Mouse (Mus musculus): ENCODE results near the gene Shisa9. TPM values are rescaled to one million over a fixed set of nuclear protein-coding genes. Genes with fewer than 3 reads are reported as not detected.

Gene Shisa9
- polyA plus RNA-seq (2012; rRNA removed; ENCODE audit: low replicate concordance), result 0.06 and 0.62 TPM in 2 replicates

DNA sequence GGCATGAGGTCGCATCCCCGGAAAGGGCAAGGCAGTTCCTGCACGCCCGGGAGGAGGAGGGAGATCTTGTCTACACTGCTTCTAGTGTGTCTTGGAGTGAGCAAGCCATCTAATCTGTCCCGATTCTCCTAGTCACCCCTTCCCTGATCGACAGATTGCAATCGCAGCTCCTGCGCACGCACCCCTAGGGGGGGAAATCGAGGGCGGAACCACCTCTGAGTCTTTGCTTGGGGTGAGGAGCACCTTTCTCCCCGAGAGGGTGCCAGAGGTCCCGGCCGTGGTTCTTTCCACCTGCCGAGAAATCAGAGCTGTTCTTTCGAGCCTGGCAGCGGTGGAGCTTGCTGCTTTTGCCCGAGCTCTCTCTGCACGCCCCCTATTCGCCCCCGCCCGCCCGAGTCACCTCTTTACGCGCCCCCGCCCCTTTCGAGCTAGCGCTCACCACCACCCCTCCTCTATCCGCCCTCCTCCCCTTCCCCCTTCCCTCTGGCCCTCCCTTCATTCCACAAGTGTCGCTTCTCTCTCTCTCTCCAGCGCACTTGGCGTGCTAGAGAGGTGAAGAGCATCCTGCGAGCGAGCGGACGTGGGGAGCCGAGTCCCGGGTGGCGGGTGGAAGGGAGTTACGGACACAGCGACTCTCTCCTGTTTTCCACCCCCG, at the start of gene Shisa9:
TSS of gene Shisa9 (plus strand) at position 498 of the 655 bp plus-strand sequence.

Other genes starting within 250 kb of the Shisa9 start
- 20.6 and 24.3 TPM in 2 replicates for gene Cpped1, start 74.7 kb upstream of the Shisa9 start, polyA plus RNA-seq (2012; rRNA removed; ENCODE audit: low replicate concordance)